Mouse (Mus musculus) intestine, postnatal 0 days (tissue): ENCODE measurements around the gene Mrtfb. TPM values are rescaled to one million over a fixed set of nuclear protein-coding genes. Genes with fewer than 3 reads are reported as not detected.

Source experiments
- ATAC-seq: fragments of 200-750 bp; cut with Nextera tagmentation; 2 replicates; pipeline ENCODE4 v1.8.0; 2017; ENCODE audit warnings: mild to moderate bottlenecking, moderate TSS enrichment, moderate library complexity
- H3K27ac ChIP-seq: fragments of 300-500 bp; sonication (generic); 2 replicates; pipeline ENCODE4 v1.5.1; 2014; ENCODE audit warnings: mild to moderate bottlenecking, low read depth, low read length, moderate library complexity
- H3K27me3 ChIP-seq: fragments of 300-500 bp; sonication (generic); replicated peaks from 2 replicates; pipeline ENCODE4 v1.6.1; 2014; ENCODE audit warnings: low read length, mixed read lengths; ENCODE audit not compliant: control insufficient read depth, insufficient read depth
- H3K36me3 ChIP-seq: fragments of 300-500 bp; sonication (generic); 2 replicates; pipeline ENCODE4 v1.6.1; 2014; ENCODE audit warnings: mild to moderate bottlenecking, moderate library complexity; ENCODE audit not compliant: control insufficient read depth, insufficient read depth
- H3K4me1 ChIP-seq: fragments of 300-500 bp; sonication (generic); replicated peaks from 2 replicates; pipeline ENCODE4 v1.6.1; 2014; ENCODE audit warnings: antibody characterized with exemption, low read length, mixed read lengths; ENCODE audit not compliant: control insufficient read depth, insufficient read depth
- H3K4me2 ChIP-seq: fragments of 300-500 bp; sonication (generic); replicated peaks from 2 replicates; pipeline ENCODE4 v1.6.1; 2014; ENCODE audit warnings: low read depth, mild to moderate bottlenecking, moderate library complexity
- H3K4me3 ChIP-seq: fragments of 300-500 bp; sonication (generic); 2 replicates; pipeline ENCODE4 v1.5.1; 2014; ENCODE audit warnings: low read depth, low read length
- H3K9ac ChIP-seq: fragments of 300-500 bp; sonication (generic); 2 replicates; pipeline ENCODE4 v1.6.1; 2014; ENCODE audit warnings: mild to moderate bottlenecking, low read depth, low read length
- H3K9me3 ChIP-seq: fragments of 300-500 bp; sonication (generic); 2 replicates; pipeline ENCODE4 v1.6.1; 2016; ENCODE audit warnings: mixed run types; ENCODE audit not compliant: control insufficient read depth
- CTCF ChIP-seq: sonication (generic); IDR thresholded peaks from 2 replicates; pipeline ENCODE4 v1.5.1; 2016; ENCODE audit warnings: low read depth, mild to moderate bottlenecking, control low read depth, antibody characterized with exemption, moderate library complexity
- WGBS: fragments of 180-500 bp; shearing (Covaris S2); extraction: QIAGEN DNeasy Blood & Tissue Kit; methylation state at CpG from one replicate; pipeline ENCODE4 v1.1.7; 2014; 5-methylcytosine and 5-hydroxymethylcytosine counted together
- polyA plus RNA-seq: library from polyadenylated mRNA; unstranded; fragments of >200 nt; fragmentation: Nextera tagmentation; extraction: Ambion mirVana; gene quantifications from 2 replicates; pipeline ENCODE4 v1.2.1, GENCODE M21; 2015

Gene Mrtfb
- polyA plus RNA-seq, 1 experiment from 2014 or later, result 14.2 TPM

DNA sequence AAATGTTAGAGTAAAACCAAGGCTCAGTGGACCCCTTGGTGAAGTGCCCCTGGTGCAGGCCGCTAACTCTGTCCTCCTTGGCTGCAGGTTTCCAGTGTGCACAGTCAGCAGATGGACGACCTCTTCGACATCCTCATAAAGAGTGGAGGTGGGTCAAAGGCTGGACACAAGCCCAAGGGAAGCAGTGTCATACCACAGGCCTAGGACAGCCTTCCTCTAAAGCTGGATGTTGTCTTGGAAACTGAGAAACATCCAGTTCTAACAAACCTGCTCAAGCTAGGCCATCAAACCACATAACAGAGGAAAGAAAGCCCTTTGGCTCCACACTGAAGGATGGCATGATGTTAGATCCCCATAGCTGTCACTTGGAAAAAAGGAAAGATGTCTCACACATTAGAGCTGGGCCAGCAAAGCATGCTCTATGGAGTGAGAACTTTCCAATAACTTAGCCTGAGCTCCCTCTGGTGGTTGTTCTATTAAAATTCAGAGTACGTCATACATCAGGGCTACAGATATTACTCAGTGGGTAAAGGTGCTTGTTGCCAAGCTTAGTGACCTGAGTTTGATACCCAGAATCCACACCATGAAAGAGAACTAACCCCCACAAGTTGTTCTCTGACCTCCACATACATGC lies 153.4 kb downstream of the Mrtfb start:
- no peak overlapping the region for H3K4me3 ChIP-seq
- TF ChIP-seq CTCF, result peak; percentile 76
- peak; percentile 49 for ATAC-seq
- H3K27me3 ChIP-seq, result no peaks in the 10 kb centered on the region
- H3K4me2 ChIP-seq, result no peak overlapping the region
- no peaks in the 10 kb centered on the region for H3K9me3 ChIP-seq
- no peak overlapping the region for H3K27ac ChIP-seq
- H3K36me3 ChIP-seq, result peaks cover 83% of the 10 kb centered on the region
- no peaks in the 10 kb centered on the region for H3K4me1 ChIP-seq
- 77% methylated on average over 4 of the region's 4 CpGs for WGBS
- H3K9ac ChIP-seq, result no peak overlapping the region

DNA sequence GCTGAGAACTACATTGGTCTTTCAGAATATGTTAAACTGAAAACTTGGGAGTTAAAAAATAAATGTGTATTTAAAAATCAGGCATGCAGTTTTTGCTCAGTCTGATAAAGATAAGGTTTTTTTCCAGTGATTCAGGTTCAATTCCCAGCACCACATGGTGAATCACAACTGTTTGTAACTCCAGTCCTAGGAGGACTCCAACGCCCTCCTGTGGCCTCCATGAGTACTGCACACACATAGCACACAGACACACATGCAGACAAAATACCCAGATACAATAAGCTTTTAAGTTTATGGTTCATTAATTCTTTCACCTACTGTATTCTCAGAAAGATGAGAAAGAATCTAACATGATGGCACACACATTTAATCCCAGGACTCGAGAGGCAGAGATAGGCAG lies 154.5 kb downstream of the Mrtfb start:
- Histone ChIP-seq H3K27me3 (no peaks in the 10 kb centered on the region), H3K9me3 (no peaks in the 10 kb centered on the region), H3K4me1 (no peaks in the 10 kb centered on the region), H3K27ac (no peak overlapping the region), H3K9ac (no peak overlapping the region), H3K4me2 (no peak overlapping the region), H3K4me3 (no peak overlapping the region), H3K36me3 (peaks cover 74% of the 10 kb centered on the region)
- no peak for ATAC-seq
- WGBS, result 88% methylated on average over 2 of the region's 2 CpGs
- TF ChIP-seq CTCF, result peak; percentile 44

DNA sequence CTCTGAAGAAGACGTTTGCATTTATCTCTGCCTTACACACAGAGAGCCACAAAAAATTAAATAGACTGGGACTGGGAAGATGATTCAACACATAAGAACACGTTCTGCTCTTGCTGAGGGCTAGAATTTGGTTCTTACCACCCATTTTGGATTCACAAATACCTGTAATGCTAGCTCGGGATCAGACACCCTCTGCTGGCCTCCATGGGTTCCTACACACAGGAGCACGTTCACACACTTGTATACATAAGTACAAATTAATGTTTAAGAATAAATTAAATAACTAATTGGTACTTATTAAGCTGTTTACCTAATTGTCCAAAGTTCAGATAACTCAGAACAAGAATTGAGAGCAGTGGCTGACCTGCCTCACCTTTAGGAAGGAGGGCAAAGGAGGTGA lies 155.2 kb downstream of the Mrtfb start:
- no peak overlapping the region for H3K27ac ChIP-seq
- no peaks in the 10 kb centered on the region for H3K9me3 ChIP-seq
- H3K4me2 ChIP-seq, result no peak overlapping the region
- WGBS, result 95% methylated on average over 4 of the region's 4 CpGs
- H3K4me1 ChIP-seq, result no peaks in the 10 kb centered on the region
- H3K27me3 ChIP-seq, result no peaks in the 10 kb centered on the region
- no peak overlapping the region for H3K4me3 ChIP-seq
- TF ChIP-seq CTCF, result peak; percentile 42
- H3K9ac ChIP-seq, result no peak overlapping the region
- no peak for ATAC-seq
- peaks cover 67% of the 10 kb centered on the region for H3K36me3 ChIP-seq

DNA sequence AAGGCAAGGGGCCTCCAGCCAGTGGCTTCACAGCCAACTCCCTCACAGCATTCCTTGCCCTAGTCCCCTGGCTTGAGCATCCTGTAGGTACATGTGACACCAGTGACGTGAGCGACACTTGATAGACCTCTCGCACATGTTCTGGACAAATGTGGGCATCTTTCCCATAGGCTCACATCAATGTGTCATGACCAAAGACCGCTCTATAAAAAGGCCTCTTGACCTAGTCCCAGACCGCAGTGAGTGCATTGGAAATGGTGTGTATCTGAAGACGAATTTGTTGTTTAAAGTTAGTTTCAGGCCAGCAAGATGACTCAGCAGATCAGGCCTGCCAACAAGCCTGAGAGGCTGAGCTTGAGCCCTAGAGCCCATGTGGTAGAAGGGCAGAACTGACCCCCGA lies 158.3 kb downstream of the Mrtfb start:
- no peaks in the 10 kb centered on the region for H3K9me3 ChIP-seq
- H3K9ac ChIP-seq, result no peak overlapping the region
- H3K27ac ChIP-seq, result no peak overlapping the region
- H3K36me3 ChIP-seq, result peaks cover 45% of the 10 kb centered on the region
- no peaks in the 10 kb centered on the region for H3K4me1 ChIP-seq
- H3K4me3 ChIP-seq, result no peak overlapping the region
- no peak for TF ChIP-seq CTCF
- 89% methylated on average over 7 of the region's 7 CpGs for WGBS
- ATAC-seq, result no peak
- H3K4me2 ChIP-seq, result no peak overlapping the region
- no peaks in the 10 kb centered on the region for H3K27me3 ChIP-seq

- H3K4me3 ChIP-seq, result no peak overlapping the region
- H3K36me3 ChIP-seq, result peaks cover 41% of the 10 kb centered on the region
- ATAC-seq, result no peak
- H3K9me3 ChIP-seq, result no peaks in the 10 kb centered on the region
- TF ChIP-seq CTCF, result no peak
- 84% methylated on average over 4 of the region's 4 CpGs for WGBS
- no peak overlapping the region for H3K27ac ChIP-seq
- no peaks in the 10 kb centered on the region for H3K4me1 ChIP-seq
- H3K9ac ChIP-seq, result no peak overlapping the region
- H3K4me2 ChIP-seq, result no peak overlapping the region
- H3K27me3 ChIP-seq, result no peaks in the 10 kb centered on the region
Measured at GRCm38 (mm10) chr16:13414972-13415371, 158.7 kb downstream of the Mrtfb start.

- no peak overlapping the region for H3K9ac ChIP-seq
Measured at GRCm38 (mm10) chr16:13415465-13415864, 159.2 kb downstream of the Mrtfb start.

More at GRCm38 (mm10) chr16:13415465-13415864, 159.2 kb downstream of the Mrtfb start:
- WGBS, result 97% methylated on average over 6 of the region's 6 CpGs
- no peak overlapping the region for H3K27ac ChIP-seq
- no peak for ATAC-seq
- H3K27me3 ChIP-seq, result no peaks in the 10 kb centered on the region
- H3K36me3 ChIP-seq, result peaks cover 36% of the 10 kb centered on the region
- no peaks in the 10 kb centered on the region for H3K9me3 ChIP-seq
- no peak for TF ChIP-seq CTCF
- no peak overlapping the region for H3K4me2 ChIP-seq
- H3K4me3 ChIP-seq, result no peak overlapping the region
- H3K4me1 ChIP-seq, result no peaks in the 10 kb centered on the region
